Mouse (Mus musculus) myocyte (in vitro differentiated cells): ENCODE results near the gene Htr6. TPM values are rescaled to one million over a fixed set of nuclear protein-coding genes. Genes with fewer than 3 reads are reported as not detected.

Experiments
- H3K27me3 ChIP-seq: one replicate; pipeline ENCODE4 v1.6.1; 2011; ENCODE audit not compliant: control insufficient read depth, insufficient read depth, insufficient read length
- H3K36me3 ChIP-seq: one replicate; pipeline ENCODE4 v1.6.1; 2011; ENCODE audit not compliant: control insufficient read depth, insufficient read depth
- H3K4me2 ChIP-seq: one replicate; pipeline ENCODE4 v1.6.1; 2011; ENCODE audit warnings: low read depth, control low read depth
- H3K4me3 ChIP-seq: one replicate; pipeline ENCODE4 v1.5.1; 2011; ENCODE audit warnings: mild to moderate bottlenecking, control low read depth, moderate library complexity
- H3K79me2 ChIP-seq: one replicate; pipeline ENCODE4 v1.6.1; 2011; ENCODE audit not compliant: control insufficient read depth, insufficient read depth
- H3ac ChIP-seq: one replicate; pipeline ENCODE4 v1.6.1; 2011; ENCODE audit not compliant: control insufficient read depth, insufficient read length
- CEBPB ChIP-seq: IDR thresholded peaks from 2 replicates; pipeline ENCODE4 v1.6.1; 2011; ENCODE audit warnings: mild to moderate bottlenecking, moderate library complexity; ENCODE audit not compliant: poor library complexity, insufficient read depth, severe bottlenecking
- E2F4 ChIP-seq: IDR thresholded peaks from one replicate; pipeline ENCODE4 v1.6.1; 2011; ENCODE audit warnings: mild to moderate bottlenecking, control low read depth, moderate library complexity; ENCODE audit not compliant: insufficient read depth
- MAX ChIP-seq: IDR thresholded peaks from one replicate; pipeline ENCODE4 v1.6.1; 2011; ENCODE audit warnings: low read depth, mild to moderate bottlenecking, control low read depth
- MYOD1 ChIP-seq, 3 experiments: IDR thresholded peaks; one replicate each; pipeline ENCODE4 v1.6.1; 2011; ENCODE audit warnings: control low read depth in 2 of 3, low read depth in 2 of 3, mild to moderate bottlenecking in 2 of 3, moderate library complexity in 1 of 3; ENCODE audit not compliant: insufficient read length in 2 of 3, control insufficient read depth in 1 of 3
- MYOG ChIP-seq, 3 experiments: IDR thresholded peaks; one replicate each; pipeline ENCODE4 v1.6.1; 2011; ENCODE audit warnings: control low read depth in 2 of 3, low read depth in 2 of 3, mild to moderate bottlenecking in 2 of 3; ENCODE audit not compliant: insufficient read length in 2 of 3, control insufficient read depth in 1 of 3, insufficient read depth in 1 of 3
- POLR2A ChIP-seq: IDR thresholded peaks from one replicate; pipeline ENCODE4 v1.6.1; 2011; ENCODE audit warnings: low read depth, mild to moderate bottlenecking, control low read depth, moderate library complexity; ENCODE audit not compliant: insufficient read length
- POLR2AphosphoS2 ChIP-seq: IDR thresholded peaks from one replicate; pipeline ENCODE4 v1.6.1; 2011; ENCODE audit warnings: low read depth, control low read depth; ENCODE audit not compliant: insufficient read length
- REST ChIP-seq: IDR thresholded peaks from one replicate; pipeline ENCODE4 v1.6.1; 2011; ENCODE audit warnings: mild to moderate bottlenecking, control low read depth, moderate library complexity; ENCODE audit not compliant: insufficient read depth, insufficient read length
- SRF ChIP-seq: IDR thresholded peaks from one replicate; pipeline ENCODE4 v1.6.1; 2011; ENCODE audit warnings: low read depth; ENCODE audit not compliant: control insufficient read depth, insufficient read length
- TCF12 ChIP-seq: IDR thresholded peaks from one replicate; pipeline ENCODE4 v1.6.1; 2011; ENCODE audit warnings: mild to moderate bottlenecking, control low read depth; ENCODE audit not compliant: poor library complexity, insufficient read depth, severe bottlenecking
- TCF3 ChIP-seq: IDR thresholded peaks from one replicate; pipeline ENCODE4 v1.6.1; 2011; ENCODE audit warnings: low read depth, control low read depth; ENCODE audit not compliant: insufficient read length
- USF1 ChIP-seq: IDR thresholded peaks from one replicate; pipeline ENCODE4 v1.6.1; 2011; ENCODE audit warnings: low read depth, mild to moderate bottlenecking, control low read depth, moderate library complexity
- polyA plus RNA-seq: library from polyadenylated mRNA; unstranded; fragments of >200 nt; fragmentation: generic; extraction: Trizol; gene quantifications from one replicate; pipeline ENCODE4 v1.2.1, GENCODE M21; 2012; ENCODE audit warnings: missing spikeins

Htr6 gene
- polyA plus RNA-seq, 1 experiment, result 0.08 TPM

GRCm38 (mm10) chr4:139033263-139034009, 41.9 kb downstream of the Htr6 start:
- no peak overlapping the region for H3ac ChIP-seq
- H3K4me3 ChIP-seq, result no peak overlapping the region
- H3K4me2 ChIP-seq, result no peak overlapping the region
- peaks cover 47% of the 10 kb centered on the region for H3K27me3 ChIP-seq
- no peaks in the 10 kb centered on the region for H3K79me2 ChIP-seq
- H3K36me3 ChIP-seq, result no peaks in the 10 kb centered on the region
- TF ChIP-seq TCF3, result no peak
- TF ChIP-seq E2F4, result no peak
- no peak for TF ChIP-seq SRF
- no peak for TF ChIP-seq POLR2A
- no peak for TF ChIP-seq TCF12
- no peak for TF ChIP-seq POLR2AphosphoS2
- no peak for TF ChIP-seq MYOG (IDR thresholded peaks at IDR 0.05; ENCODE audit: control insufficient read depth in 1 of 3, insufficient read depth in 1 of 3, insufficient read length in 2 of 3, low read depth in 2 of 3)
- no peak for TF ChIP-seq REST
- no peak for TF ChIP-seq CEBPB
- TF ChIP-seq MYOD1 (IDR thresholded peaks at IDR 0.05; ENCODE audit: control insufficient read depth in 1 of 3, insufficient read length in 2 of 3, low read depth in 2 of 3), result no peak
- no peak for TF ChIP-seq USF1
- no peak for TF ChIP-seq MAX

DNA sequence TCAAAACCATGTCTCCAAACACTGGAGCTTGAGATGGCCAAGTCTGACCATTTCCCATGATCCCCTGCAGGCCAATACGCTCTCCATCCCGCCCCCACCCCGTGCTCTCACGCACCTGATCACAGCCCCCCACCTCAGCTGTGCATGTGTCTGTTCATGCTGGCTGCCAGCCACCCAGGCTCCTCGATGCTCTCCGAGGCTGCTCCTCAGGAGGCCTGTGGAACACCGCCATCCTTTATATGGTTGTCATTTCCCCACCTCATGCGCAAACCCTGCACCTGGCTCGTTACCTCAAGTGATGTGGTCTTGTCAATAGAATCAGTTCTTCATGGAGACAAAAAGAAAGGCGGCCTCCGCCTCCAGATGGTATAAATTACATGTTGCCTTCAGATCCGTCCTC, 42.8 kb downstream of the Htr6 start:
- no peak overlapping the region for H3K4me2 ChIP-seq
- peaks cover 40% of the 10 kb centered on the region for H3K27me3 ChIP-seq
- no peaks in the 10 kb centered on the region for H3K36me3 ChIP-seq
- no peaks in the 10 kb centered on the region for H3K79me2 ChIP-seq
- no peak overlapping the region for H3ac ChIP-seq
- no peak overlapping the region for H3K4me3 ChIP-seq
- no peak for TF ChIP-seq REST
- no peak for TF ChIP-seq MYOG (IDR thresholded peaks at IDR 0.05; ENCODE audit: control insufficient read depth in 1 of 3, insufficient read depth in 1 of 3, insufficient read length in 2 of 3, low read depth in 2 of 3)
- no peak for TF ChIP-seq MYOD1 (IDR thresholded peaks at IDR 0.05; ENCODE audit: control insufficient read depth in 1 of 3, insufficient read length in 2 of 3, low read depth in 2 of 3)
- no peak for TF ChIP-seq TCF12
- no peak for TF ChIP-seq TCF3
- TF ChIP-seq POLR2A, result no peak
- TF ChIP-seq POLR2AphosphoS2, result no peak
- no peak for TF ChIP-seq CEBPB
- no peak for TF ChIP-seq SRF
- TF ChIP-seq USF1, result no peak
- TF ChIP-seq E2F4, result no peak
- TF ChIP-seq MAX, result no peak

DNA sequence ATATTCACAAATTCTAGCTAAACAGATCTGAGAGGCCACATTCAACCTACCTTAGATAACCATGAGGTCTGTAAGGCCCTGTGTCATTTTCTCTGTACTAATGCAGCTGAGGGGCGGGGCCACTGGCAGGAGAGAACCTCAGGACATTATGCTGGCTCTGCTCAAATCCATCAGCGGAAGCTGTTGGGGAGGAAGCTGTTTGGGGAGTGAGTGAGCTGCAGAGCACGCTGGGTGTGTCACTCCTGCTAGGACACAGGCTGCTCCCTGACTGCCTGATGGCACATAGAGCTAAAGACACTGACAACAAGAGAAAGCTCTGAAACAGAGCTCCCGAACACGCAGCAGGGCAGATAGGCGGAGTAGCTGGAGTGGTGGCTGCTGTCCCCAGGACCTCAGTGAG, 44.7 kb downstream of the Htr6 start:
- Histone ChIP-seq H3K4me2 (no peak overlapping the region), H3K36me3 (no peaks in the 10 kb centered on the region), H3ac (no peak overlapping the region), H3K27me3 (peaks cover 36% of the 10 kb centered on the region), H3K79me2 (no peaks in the 10 kb centered on the region), H3K4me3 (no peak overlapping the region)
- TF ChIP-seq E2F4 (no peak), REST (no peak), POLR2A (no peak), SRF (no peak), USF1 (no peak), TCF3 (no peak)

DNA sequence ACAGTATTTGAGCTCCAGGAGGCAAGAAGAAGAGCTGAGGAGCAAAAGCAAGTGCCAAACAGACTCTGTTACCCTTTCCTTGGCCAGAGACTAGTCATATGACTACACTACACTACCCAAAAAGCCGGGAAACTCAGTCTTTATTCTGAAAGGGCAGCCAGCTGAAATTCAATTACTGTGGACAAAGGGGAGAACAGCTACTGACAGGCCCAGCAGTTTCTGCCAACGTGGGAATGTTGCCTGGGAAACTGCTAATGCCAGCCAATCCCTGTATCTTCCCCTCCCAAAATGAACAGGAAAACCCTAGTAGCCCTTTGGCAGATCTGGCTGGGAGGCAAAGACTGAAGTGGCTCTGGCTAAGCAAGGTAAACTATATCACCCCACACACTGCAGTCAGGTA, 51.0 kb downstream of the Htr6 start:
- H3K36me3 ChIP-seq, result no peaks in the 10 kb centered on the region
- H3K27me3 ChIP-seq, result no peaks in the 10 kb centered on the region
- TF ChIP-seq POLR2A (no peak), MYOG (IDR thresholded peaks at IDR 0.05; ENCODE audit: control insufficient read depth in 1 of 3, insufficient read depth in 1 of 3, insufficient read length in 2 of 3, low read depth in 2 of 3) (no peak), REST (no peak), CEBPB (no peak), USF1 (no peak), MYOD1 (IDR thresholded peaks at IDR 0.05; ENCODE audit: control insufficient read depth in 1 of 3, insufficient read length in 2 of 3, low read depth in 2 of 3) (no peak), TCF12 (no peak), TCF3 (no peak), POLR2AphosphoS2 (no peak), SRF (no peak), E2F4 (no peak)
- H3K79me2 ChIP-seq, result no peaks in the 10 kb centered on the region
- no peak overlapping the region for H3K4me2 ChIP-seq
- H3ac ChIP-seq, result no peak overlapping the region
- no peak overlapping the region for H3K4me3 ChIP-seq
